Mouse (Mus musculus) frontal cortex, postnatal 36 days (tissue): ENCODE data around the gene Rbp2.

Experiments used
- DNase-seq, 2 experiments: peaks; one replicate each; pipeline ENCODE4 v3.0.0; 2022; ENCODE audit warnings: low spot score in 2 of 2

Gene Rbp2

GRCm38 (mm10) chr9:98485815-98486214, at the start of gene Rbp2:
Gene Rbp2 (plus strand): TSS chr9:98486115.
- no peak for DNase-seq

GRCm38 (mm10) chr9:98437819-98438218, 48.1 kb upstream of the Rbp2 start:
- DNase-seq: no peak

GRCm38 (mm10) chr9:98439091-98439490, 46.8 kb upstream of the Rbp2 start:
- DNase-seq: no peak

- peak in 1 of 2 experiments; percentile 19 for DNase-seq
Observed at GRCm38 (mm10) chr9:98442638-98443037, 43.3 kb upstream of the Rbp2 start.

GRCm38 (mm10) chr9:98445359-98446149, 40.4 kb upstream of the Rbp2 start:
- no peak for DNase-seq

GRCm38 (mm10) chr9:98450976-98451375, 34.9 kb upstream of the Rbp2 start:
- DNase-seq: no peak

- no peak for DNase-seq
Observed at GRCm38 (mm10) chr9:98466709-98467108, 19.2 kb upstream of the Rbp2 start.

GRCm38 (mm10) chr9:98480172-98480749, 5.7 kb upstream of the Rbp2 start:
- DNase-seq: no peak

- no peak for DNase-seq
Observed at GRCm38 (mm10) chr9:98482256-98482655, 3.7 kb upstream of the Rbp2 start.

GRCm38 (mm10) chr9:98485020-98485419, 895 bp upstream of the Rbp2 start:
- DNase-seq: no peak

GRCm38 (mm10) chr9:98487273-98487672, 1.4 kb downstream of the Rbp2 start:
- no peak for DNase-seq

- no peak for DNase-seq
Observed at GRCm38 (mm10) chr9:98489532-98489931, 3.6 kb downstream of the Rbp2 start.

- DNase-seq: no peak
Observed at GRCm38 (mm10) chr9:98490128-98490527, 4.2 kb downstream of the Rbp2 start.

GRCm38 (mm10) chr9:98491071-98491470, 5.2 kb downstream of the Rbp2 start:
- no peak for DNase-seq

- DNase-seq: no peak
Observed at GRCm38 (mm10) chr9:98492212-98492611, 6.3 kb downstream of the Rbp2 start.

- DNase-seq: no peak
Observed at GRCm38 (mm10) chr9:98492821-98493220, 6.9 kb downstream of the Rbp2 start.

GRCm38 (mm10) chr9:98497157-98497556, 11.2 kb downstream of the Rbp2 start:
- no peak for DNase-seq

GRCm38 (mm10) chr9:98497990-98498389, 12.1 kb downstream of the Rbp2 start:
- DNase-seq: no peak

- no peak for DNase-seq
Observed at GRCm38 (mm10) chr9:98498717-98499268, 12.9 kb downstream of the Rbp2 start.

GRCm38 (mm10) chr9:98499601-98500000, 13.7 kb downstream of the Rbp2 start:
- DNase-seq: no peak

GRCm38 (mm10) chr9:98507480-98507879, 21.6 kb downstream of the Rbp2 start:
- no peak for DNase-seq

- DNase-seq: no peak
Observed at GRCm38 (mm10) chr9:98510363-98511055, 24.6 kb downstream of the Rbp2 start.

GRCm38 (mm10) chr9:98523872-98524271, 38.0 kb downstream of the Rbp2 start:
- DNase-seq: no peak
